Mouse (Mus musculus) brain, embryonic 14.5 days (tissue): ENCODE measurements at regions not wholly inside any gene's neighbourhood (a gene's known extent, or its start where the extent isn't known, plus 50 kb on each side); places are given as distances from the start of the nearest gene placed in this dataset.

Experiments used
- CTCF ChIP-seq: fragments of 200-500 bp; IDR thresholded peaks from 2 replicates; pipeline ENCODE4 v1.5.1; 2012; ENCODE audit warnings: inconsistent platforms, mild to moderate bottlenecking, moderate library complexity, borderline replicate concordance; ENCODE audit not compliant: insufficient read depth, insufficient read length; ENCODE audit errors: extremely low read depth
- POLR2A ChIP-seq: fragments of 200-500 bp; IDR thresholded peaks from 2 replicates; pipeline ENCODE4 v1.6.1; 2012; ENCODE audit warnings: mild to moderate bottlenecking, inconsistent platforms, borderline replicate concordance; ENCODE audit not compliant: poor library complexity, insufficient read depth, insufficient read length, severe bottlenecking; ENCODE audit errors: extremely low read depth

- TF ChIP-seq CTCF (no peak), POLR2A (no peak)
These were observed 344.2 kb downstream of the Rps15a start for GRCm38 (mm10) chr7:117771836-117772235.
